ENCODE assay signal across 9 mouse cellular contexts in genomic region chr11:95024439-95025184, GRCm38 (mm10). TPM values are rescaled to one million over a fixed set of nuclear protein-coding genes. Genes with fewer than 3 reads are reported as not detected.
DNase-seq lines count a peak whose midpoint lies in the region; ATAC-seq and TF ChIP-seq lines count a peak whose summit lies in the region.
"Had no signal": no experiment of that assay in that cellular context is flagged by ENCODE, and none has a peak within 500 bp of the region (broad histone marks: within the 10 kb centered on the region; RNA-seq: fewer than 3 reads in every experiment).

No protein-coding gene starts in this region.

- peaks cover 68% of the 10 kb centered on the region for H3K36me3 ChIP-seq in embryonic facial prominence, embryonic 14.5 days (ENCODE audit: control insufficient read depth, insufficient read depth, low read length)
- H3K36me3 ChIP-seq in kidney, postnatal 0 days (ENCODE audit: insufficient read depth, low read length) = peaks cover 14% of the 10 kb centered on the region; the same call in 1 of the 2 replicates

- DNase-seq in layer of hippocampus, postnatal 10 days (ENCODE audit: low spot score in 2 of 2) = peak; percentile 65
- DNase-seq in layer of hippocampus, adult 9-10 months (ENCODE audit: low spot score) = no peak
- peak; percentile 49 for DNase-seq in ZHBTc4 (ENCODE audit: low read depth, low spot score)
- DNase-seq in embryonic facial prominence, embryonic 14.5 days (ENCODE audit: low spot score) = peak; percentile 68
- peak; percentile 46 for DNase-seq in kidney, postnatal 0 days (ENCODE audit: low spot score)
- DNase-seq in embryo, embryonic 11 days = no peak
- no peak for DNase-seq in thymus, postnatal 36 days
- no peak for DNase-seq in lung, adult 2 months

- no peak overlapping the region for H3K27ac ChIP-seq in embryonic facial prominence, embryonic 14.5 days (replicated peaks; ENCODE audit: low read depth, low read length)
- peak overlapping the region; percentile 47 for H3K27ac ChIP-seq in kidney, postnatal 0 days
- H3K27ac ChIP-seq: stomach, postnatal 0 days had no signal

- TF ChIP-seq POLR2A in lung, adult 2 months (IDR thresholded peaks at IDR 0.05; ENCODE audit: borderline replicate concordance, extremely low read depth, low read depth, low read length) = no peak

- no peak overlapping the region for H3K9ac ChIP-seq in embryonic facial prominence, embryonic 14.5 days (ENCODE audit: low read depth, low read length)
- H3K9ac ChIP-seq in kidney, postnatal 0 days (ENCODE audit: low read depth, low read length) = no peak overlapping the region

- no peak overlapping the region for H3K4me3 ChIP-seq in embryonic facial prominence, embryonic 14.5 days (ENCODE audit: low read depth, low read length)
- no peak overlapping the region for H3K4me3 ChIP-seq in kidney, postnatal 0 days (replicated peaks; ENCODE audit: low read depth, low read length)
- H3K4me3 ChIP-seq in lung, adult 2 months (replicated peaks; ENCODE audit: extremely low read depth, low read depth, low read length) = no peak overlapping the region

- no peaks in the 10 kb centered on the region for H3K4me1 ChIP-seq in embryonic facial prominence, embryonic 14.5 days (ENCODE audit: control insufficient read depth, insufficient read depth, low read length)
- H3K4me1 ChIP-seq in kidney, postnatal 0 days (replicated peaks; ENCODE audit: insufficient read depth, low read length) = peaks cover 21% of the 10 kb centered on the region; the same call in 1 of the 2 replicates
- H3K4me1 ChIP-seq in lung, adult 2 months (ENCODE audit: control insufficient read depth, insufficient read depth, low read length) = peaks cover 8% of the 10 kb centered on the region

- H3K27me3 ChIP-seq in embryonic facial prominence, embryonic 14.5 days (replicated peaks; ENCODE audit: control insufficient read depth, insufficient read depth, low read length) = no peaks in the 10 kb centered on the region
- H3K27me3 ChIP-seq in kidney, postnatal 0 days (ENCODE audit: insufficient read depth, low read length) = no peaks in the 10 kb centered on the region

- no peaks in the 10 kb centered on the region for H3K9me3 ChIP-seq in embryonic facial prominence, embryonic 14.5 days (ENCODE audit: control insufficient read depth, low read length)
- H3K9me3 ChIP-seq in kidney, postnatal 0 days (replicated peaks; ENCODE audit: low read length) = no peaks in the 10 kb centered on the region

- TF ChIP-seq CTCF in kidney, postnatal 0 days (IDR thresholded peaks at IDR 0.05; ENCODE audit: low read depth) = no peak
- TF ChIP-seq CTCF in lung, adult 2 months (IDR thresholded peaks at IDR 0.05; ENCODE audit: insufficient read depth, low read length) = no peak

- no peak overlapping the region for H3K4me2 ChIP-seq in embryonic facial prominence, embryonic 14.5 days (ENCODE audit: low read depth, low read length)
- no peak overlapping the region for H3K4me2 ChIP-seq in kidney, postnatal 0 days (ENCODE audit: low read length)

- ATAC-seq in embryonic facial prominence, embryonic 14.5 days (ENCODE audit: low read depth) = peak; percentile 19; the same call in 1 of the 2 replicates
- peak; percentile 8; the same call in 1 of the 2 replicates for ATAC-seq in kidney, postnatal 0 days (replicated peaks; ENCODE audit: low FRiP score, low read depth)

- 72% methylated on average over 29 of the region's 29 CpGs for WGBS in embryonic facial prominence, embryonic 14.5 days
- WGBS in kidney, postnatal 0 days = 43% methylated on average over 29 of the region's 29 CpGs
- WGBS in lung, adult 2 months = 59% methylated on average over 29 of the region's 29 CpGs

RNA-seq across cellular contexts. Expression of gene Samd14, which starts 14.9 kb away (rescaled TPM):
- 100 to 1,000 TPM; 107 TPM for total RNA-seq in layer of hippocampus, postnatal 10 days (2021)
- polyA plus RNA-seq in embryonic facial prominence, embryonic 14.5 days (2014; fragmentation: Nextera tagmentation; extraction: Ambion mirVana) = 21.9 and 29.0 TPM in 2 replicates
- polyA plus RNA-seq in kidney, postnatal 0 days (2015; fragmentation: Nextera tagmentation; extraction: Ambion mirVana) = 13.1 and 14.5 TPM in 2 replicates
- 5.9 and 7.0 TPM in 2 replicates for polyA plus RNA-seq in lung, adult 2 months (2012; rRNA removed)

RNA-seq across cellular contexts. Expression of gene Pdk2, which starts 16.5 kb away (rescaled TPM):
- total RNA-seq in layer of hippocampus, postnatal 10 days (2021) = 10 to 100 TPM; 48.9 to 49.7 TPM
- 37.8 and 41.6 TPM in 2 replicates for polyA plus RNA-seq in embryonic facial prominence, embryonic 14.5 days (2014; fragmentation: Nextera tagmentation; extraction: Ambion mirVana)
- 94.5 and 94.7 TPM in 2 replicates for polyA plus RNA-seq in kidney, postnatal 0 days (2015; fragmentation: Nextera tagmentation; extraction: Ambion mirVana)
- polyA plus RNA-seq in lung, adult 2 months (2012; rRNA removed) = 53.0 and 67.3 TPM in 2 replicates

RNA-seq across cellular contexts. Expression of gene Ppp1r9b, which starts 33.8 kb away (rescaled TPM):
- 100 to 1,000 TPM; 501 TPM for total RNA-seq in layer of hippocampus, postnatal 10 days (2021)
- polyA plus RNA-seq in embryonic facial prominence, embryonic 14.5 days (2014; fragmentation: Nextera tagmentation; extraction: Ambion mirVana) = 16.0 and 16.1 TPM in 2 replicates
- 10.3 and 10.6 TPM in 2 replicates for polyA plus RNA-seq in kidney, postnatal 0 days (2015; fragmentation: Nextera tagmentation; extraction: Ambion mirVana)
- 58.7 and 67.7 TPM in 2 replicates for polyA plus RNA-seq in lung, adult 2 months (2012; rRNA removed)

RNA-seq across cellular contexts. Expression of gene Sgca, which starts 48.5 kb away (rescaled TPM):
- total RNA-seq in layer of hippocampus, postnatal 10 days (2021) = under 1 TPM; 0.66 to 0.78 TPM
- polyA plus RNA-seq in embryonic facial prominence, embryonic 14.5 days (2014; fragmentation: Nextera tagmentation; extraction: Ambion mirVana) = 18.6 and 19.5 TPM in 2 replicates
- polyA plus RNA-seq in kidney, postnatal 0 days (2015; fragmentation: Nextera tagmentation; extraction: Ambion mirVana) = 0.28 and 0.52 TPM in 2 replicates
- 19.9 and 54.4 TPM in 2 replicates for polyA plus RNA-seq in lung, adult 2 months (2012; rRNA removed)

RNA-seq across cellular contexts. Expression of gene Itga3, which starts 52.0 kb away (rescaled TPM):
- total RNA-seq in layer of hippocampus, postnatal 10 days (2021) = 10 to 100 TPM; 16.4 to 18.9 TPM
- polyA plus RNA-seq in embryonic facial prominence, embryonic 14.5 days (2014; fragmentation: Nextera tagmentation; extraction: Ambion mirVana) = 8.3 and 9.4 TPM in 2 replicates
- polyA plus RNA-seq in kidney, postnatal 0 days (2015; fragmentation: Nextera tagmentation; extraction: Ambion mirVana) = 24.4 and 26.1 TPM in 2 replicates
- polyA plus RNA-seq in lung, adult 2 months (2012; rRNA removed) = 181 and 187 TPM in 2 replicates

Comparison
In these comparisons a context has a peak if more than half of its experiments do, and no peak if none do; other contexts are left out.
1. DNase-seq: peak in layer of hippocampus, postnatal 10 days (2 of 2), ZHBTc4 (single experiment), embryonic facial prominence, embryonic 14.5 days (single experiment) and kidney, postnatal 0 days (single experiment); none in layer of hippocampus, adult 9-10 months (single experiment), embryo, embryonic 11 days (single experiment), thymus, postnatal 36 days (0 of 2) and lung, adult 2 months (single experiment).